Mouse (Mus musculus): Measurements from ENCODE around the gene Ccser1.

DNA sequence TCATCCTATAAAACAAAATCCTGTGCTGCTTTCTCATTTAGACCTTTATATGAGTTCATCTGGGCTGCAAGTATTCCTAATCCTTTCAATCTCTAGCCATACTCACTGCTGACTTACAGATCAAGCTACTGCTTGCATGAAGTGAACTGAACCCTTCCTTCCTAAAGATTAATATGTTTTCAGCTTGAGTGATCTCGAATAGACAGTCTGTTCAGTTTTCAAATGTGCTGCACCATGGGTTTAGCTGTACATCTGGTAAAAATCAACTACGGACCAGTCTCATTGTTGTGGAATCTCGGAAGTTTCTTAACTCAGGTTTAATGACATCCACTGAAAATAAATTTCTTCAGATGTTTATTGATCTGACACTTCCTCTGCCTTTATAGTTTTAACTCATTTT lies 620.8 kb downstream of the Ccser1 start:
- TF ChIP-seq POLR2A (IDR thresholded peaks at IDR 0.05; ENCODE audit: borderline replicate concordance, low read depth, low read length) (no peak), CTCF (IDR thresholded peaks at IDR 0.05; ENCODE audit: low read depth, low read length) (no peak)

All from bone marrow macrophage, adult 2 months (primary cell).